Mouse (Mus musculus) mouse embryonic stem cell (cell line): ENCODE data around the gene Atp8b2.

Source experiments
- in situ Hi-C, 2 experiments: fragments of 300-500 bp; cut with MboI; formaldehyde crosslinking; loops; 1 replicate in 1 of 2; 3 replicates in 1 of 2; pipeline ENCODE4 v1.14.3; 2019 to 2020; ENCODE audit warnings: low sequenced_read_pairs in 2 of 2, low pct_unique_long_range_greater_than_20kb in 1 of 2, mixed read lengths in 1 of 2; ENCODE audit not compliant: unreplicated experiment in 1 of 2

Gene Atp8b2

DNA sequence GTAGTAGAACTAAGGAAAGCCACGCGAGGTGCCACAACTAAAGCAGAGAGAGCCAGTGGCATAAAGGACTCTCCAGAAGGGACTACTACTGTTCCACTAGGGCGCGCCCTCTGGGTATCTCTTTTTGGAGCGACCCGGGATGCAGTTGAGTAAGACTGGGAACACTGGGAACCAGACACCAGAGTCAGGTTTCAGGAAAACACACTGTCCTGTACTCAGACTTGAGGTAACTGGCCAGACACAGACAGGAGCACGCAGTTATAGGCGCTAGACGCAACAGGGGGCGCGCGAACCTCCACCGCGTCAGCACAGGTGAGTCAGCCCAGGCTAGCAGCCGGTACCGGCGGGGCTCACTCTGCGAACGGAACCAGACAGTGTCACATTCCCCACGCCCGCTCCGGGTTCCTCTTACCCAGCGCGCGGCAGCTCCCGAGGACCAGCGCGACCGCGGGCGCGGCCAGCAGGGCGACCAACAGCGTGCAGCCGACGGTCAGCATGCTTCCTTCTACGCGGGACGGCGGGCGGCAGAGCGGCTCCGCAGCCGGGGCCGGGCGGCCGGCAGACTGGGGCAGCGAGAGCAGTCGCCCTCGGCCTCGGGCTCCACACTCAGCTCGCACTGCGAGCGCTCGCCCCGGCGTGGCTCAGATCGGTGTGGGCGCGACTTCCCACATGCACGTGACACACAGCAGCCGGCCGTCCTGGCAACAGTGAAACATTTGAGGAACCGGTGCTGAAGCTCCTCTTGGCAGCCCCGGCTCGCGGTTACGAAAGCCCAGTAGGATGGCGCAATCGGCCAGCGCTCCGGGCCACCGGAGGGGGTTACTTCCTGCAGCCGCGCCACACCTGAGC lies 50.5 kb downstream of the Atp8b2 start, which contains the start of gene Il6ra:
Il6ra (minus strand) TSS at position 654 of the 849 bp plus-strand sequence.
- in situ Hi-C loops = no loop called here

GRCm38 (mm10) chr3:89912108-89912542 lies 51.2 kb downstream of the Atp8b2 start:
- in situ Hi-C loops = no loop called here

DNA sequence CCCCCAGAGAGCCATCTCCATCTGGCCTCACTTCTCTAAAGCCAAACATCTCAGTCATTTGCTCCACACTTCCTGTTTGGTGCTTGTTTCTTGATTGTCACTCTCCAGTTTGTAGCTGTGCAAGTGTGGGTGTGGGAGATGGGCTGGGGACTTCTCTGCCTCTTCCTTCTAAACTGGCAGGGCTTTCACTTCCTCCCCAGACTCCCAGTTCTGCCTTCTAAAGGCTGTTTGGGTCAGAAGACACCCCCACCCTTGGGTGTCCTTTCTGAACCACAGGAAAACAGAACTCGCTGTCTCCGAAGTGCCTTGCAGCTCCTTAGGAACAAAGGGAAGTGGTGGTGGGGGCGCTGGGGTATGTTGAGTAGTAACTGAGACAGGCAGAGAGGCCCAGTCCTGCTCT lies 52.1 kb downstream of the Atp8b2 start:
- in situ Hi-C loops = no loop called here

DNA sequence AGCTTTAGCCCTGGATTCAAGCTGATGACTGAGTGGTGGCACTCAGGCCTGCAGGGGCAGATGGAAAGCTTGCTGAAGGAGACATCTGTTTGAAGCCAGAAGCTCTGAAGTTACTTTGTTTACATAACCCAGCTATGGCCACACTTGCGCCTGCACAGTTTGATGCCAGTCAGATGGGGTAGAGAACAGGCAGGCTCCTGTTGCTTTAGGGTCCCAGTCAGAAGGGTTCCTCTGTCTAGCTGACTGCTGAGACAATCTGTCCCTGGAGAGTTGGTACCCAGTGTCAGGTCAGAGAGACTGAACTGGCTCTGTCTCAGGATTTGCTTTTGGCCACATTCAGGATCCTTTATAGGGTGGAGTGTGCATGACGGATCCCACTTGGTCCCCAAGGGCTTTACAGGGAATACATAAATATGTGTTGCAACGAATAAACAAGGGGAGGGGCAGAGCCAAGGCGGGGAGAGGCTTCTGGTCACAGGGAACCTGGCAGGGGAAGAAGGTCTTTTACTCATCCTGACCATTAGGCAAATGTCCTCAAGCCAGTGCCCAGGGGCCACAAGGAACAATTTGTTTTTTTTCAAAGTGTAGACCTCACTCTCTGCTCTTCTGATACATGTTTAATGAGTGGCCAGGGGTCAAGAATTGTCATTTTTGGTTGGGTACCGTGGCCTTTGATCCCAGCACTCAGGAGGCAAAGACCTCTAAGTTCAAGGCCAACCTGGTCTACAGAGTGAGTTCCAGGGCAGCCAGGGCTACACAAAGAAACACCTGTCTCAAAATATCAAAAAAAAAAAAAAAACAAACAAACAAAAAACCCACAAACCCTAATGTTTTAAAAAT lies 53.4 kb downstream of the Atp8b2 start:
- in situ Hi-C loops = no loop called here

GRCm38 (mm10) chr3:89908836-89909235 lies 54.5 kb downstream of the Atp8b2 start:
- in situ Hi-C loops = no loop called here

- in situ Hi-C loops = no loop called here
Observed at GRCm38 (mm10) chr3:89907846-89908245, 55.5 kb downstream of the Atp8b2 start.

GRCm38 (mm10) chr3:89899511-89899908 lies 63.8 kb downstream of the Atp8b2 start:
- in situ Hi-C loops = no loop called here

GRCm38 (mm10) chr3:89898870-89899510 lies 64.3 kb downstream of the Atp8b2 start:
- in situ Hi-C loops = no loop called here

DNA sequence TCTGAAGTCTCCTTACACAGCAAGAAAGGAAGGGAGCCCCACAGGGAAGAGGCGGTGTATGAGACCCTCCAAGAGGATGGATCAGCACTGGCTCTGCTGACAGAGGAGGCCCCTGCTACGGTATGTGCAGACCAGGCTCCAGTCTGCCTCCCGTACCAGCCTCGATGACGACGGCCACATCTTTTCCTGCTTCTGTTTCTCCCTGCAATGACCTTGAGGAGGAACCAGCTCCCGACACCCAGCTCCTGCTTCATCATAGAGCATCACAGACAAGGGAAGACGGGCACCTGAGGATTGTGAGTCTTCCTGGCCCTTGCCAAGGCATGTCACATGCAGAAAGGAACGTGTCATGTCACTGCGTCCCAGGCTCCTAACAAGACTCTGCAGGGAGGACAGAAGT lies 65.3 kb downstream of the Atp8b2 start:
- in situ Hi-C loops = no loop called here

DNA sequence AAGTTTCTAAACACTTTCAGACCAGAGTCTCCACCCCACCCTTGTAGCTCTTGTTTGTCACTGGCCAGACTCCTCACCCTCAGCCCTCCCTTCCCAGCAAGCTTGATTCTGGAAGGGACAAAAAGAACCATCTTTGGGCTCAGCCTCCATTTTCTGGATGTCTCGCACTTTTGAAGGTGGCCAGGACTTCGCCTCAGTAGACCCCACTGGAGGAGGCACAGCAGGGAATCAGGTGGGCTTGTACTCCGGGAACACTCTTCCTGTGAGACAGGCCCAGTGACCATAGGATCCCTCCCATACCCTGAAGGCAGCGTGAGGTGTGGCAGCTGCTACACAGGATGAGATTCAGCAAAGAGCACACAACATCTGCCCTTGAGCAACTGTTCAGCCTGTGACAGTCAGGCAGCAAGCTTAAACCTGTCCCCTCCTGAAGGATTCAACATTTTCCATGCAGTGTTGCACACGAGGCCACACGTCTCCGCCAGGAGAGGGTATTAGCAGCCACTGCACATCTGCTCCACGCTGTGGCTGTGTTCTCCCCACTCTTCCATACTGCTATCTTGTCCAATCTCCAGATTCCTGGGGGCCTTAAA lies 66.0 kb downstream of the Atp8b2 start:
- in situ Hi-C loops = no loop called here

DNA sequence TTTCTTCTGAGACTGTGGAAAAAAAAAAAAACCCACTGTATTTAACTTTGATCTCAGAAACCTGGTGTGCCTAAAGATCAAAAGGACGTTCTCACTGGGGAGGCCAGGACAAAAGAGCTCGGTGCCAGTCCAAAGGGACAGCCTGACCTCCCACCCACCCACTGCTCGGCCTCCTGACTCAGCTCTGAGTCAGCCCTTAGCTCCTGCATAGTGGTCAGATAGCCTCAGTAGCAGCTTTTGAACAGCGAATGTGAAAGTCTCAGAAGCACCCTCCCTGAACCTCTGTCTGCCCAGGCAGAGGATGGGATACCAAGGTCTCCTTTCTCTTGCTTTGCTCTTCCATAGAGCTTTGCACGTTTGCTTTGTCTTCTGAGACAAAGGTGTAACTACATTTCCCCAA lies 66.7 kb downstream of the Atp8b2 start:
- in situ Hi-C loops = no loop called here

GRCm38 (mm10) chr3:89892517-89893106 lies 70.7 kb downstream of the Atp8b2 start:
- in situ Hi-C loops = no loop called here

GRCm38 (mm10) chr3:89891696-89892095 lies 71.6 kb downstream of the Atp8b2 start:
- in situ Hi-C loops = no loop called here

DNA sequence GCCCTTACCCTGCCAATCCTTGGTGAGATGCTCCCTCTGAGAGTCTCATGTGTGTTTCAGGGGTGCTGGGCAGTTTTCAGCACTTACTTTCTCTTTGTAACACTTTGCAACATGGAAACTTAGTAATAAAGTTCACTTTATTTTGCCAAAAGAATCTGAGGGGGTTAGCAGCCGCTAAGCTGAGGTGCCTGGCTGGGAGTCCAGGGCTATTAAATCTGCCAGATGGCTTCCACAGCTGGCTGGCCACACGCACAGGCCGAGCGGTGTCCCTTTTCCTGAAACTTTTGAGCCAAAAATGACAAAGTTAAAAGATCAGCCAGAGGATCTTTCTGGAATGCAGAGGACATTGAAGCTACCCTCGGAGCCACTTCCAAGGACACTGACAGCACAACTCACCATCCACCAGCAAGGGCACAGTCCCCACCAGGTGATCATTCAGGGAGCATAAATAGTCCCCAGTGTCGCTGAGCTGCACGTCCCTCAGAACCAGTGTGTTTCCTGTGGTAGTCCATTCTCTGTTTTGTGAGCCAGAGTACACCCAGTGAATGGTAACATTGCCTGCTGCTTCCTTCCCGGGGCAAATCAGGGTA lies 73.4 kb downstream of the Atp8b2 start:
- in situ Hi-C loops = no loop called here
